Mouse (Mus musculus) MEL (cell line): ENCODE results near the gene 9130019O22Rik. TPM values are rescaled to one million over a fixed set of nuclear protein-coding genes. Genes with fewer than 3 reads are reported as not detected.
A peak's percentile ranks its signal among the peaks of the same experiment; 100 is the strongest.

Experiments used
- DNase-seq: peaks from one replicate; pipeline ENCODE4 v3.0.0; 2011; ENCODE audit warnings: low read depth, low spot score
- H3K27ac ChIP-seq: 2 replicates; pipeline ENCODE4 v1.5.1; 2012; ENCODE audit warnings: low read depth, mild to moderate bottlenecking, control low read depth, low read length, moderate library complexity; ENCODE audit not compliant: control insufficient read depth
- H3K27me3 ChIP-seq, 2 experiments: fragments of 150-350 bp in 1 of 2; sonication (generic) in 1 of 2; 2 replicates each; pipeline ENCODE4 v1.6.1; 2012; ENCODE audit warnings: low read length in 2 of 2, mild to moderate bottlenecking in 2 of 2, improper control_type of control experiment in 1 of 2, moderate library complexity in 1 of 2; ENCODE audit not compliant: insufficient read depth in 2 of 2, control insufficient read depth in 1 of 2
- H3K36me3 ChIP-seq, 2 experiments: 2 replicates each; pipeline ENCODE4 v1.6.1; 2012 to 2014; ENCODE audit warnings: low read length in 2 of 2, improper control_type of control experiment in 1 of 2, inconsistent platforms in 1 of 2, mild to moderate bottlenecking in 1 of 2; ENCODE audit not compliant: insufficient read depth in 2 of 2, control insufficient read depth in 1 of 2
- H3K4me1 ChIP-seq, 2 experiments: fragments of 150-350 bp in 1 of 2; sonication (generic) in 1 of 2; 2 replicates each; pipeline ENCODE4 v1.6.1; 2012; ENCODE audit warnings: low read length in 2 of 2, improper control_type of control experiment in 1 of 2, mild to moderate bottlenecking in 1 of 2; ENCODE audit not compliant: insufficient read depth in 2 of 2, control insufficient read depth in 1 of 2
- H3K4me3 ChIP-seq, 2 experiments: fragments of 150-350 bp in 1 of 2; sonication (generic) in 1 of 2; 2 replicates each; pipeline ENCODE4 v1.5.1; 2012; ENCODE audit warnings: low read depth in 2 of 2, low read length in 2 of 2, mild to moderate bottlenecking in 2 of 2, moderate library complexity in 2 of 2, control low read depth in 1 of 2, improper control_type of control experiment in 1 of 2; ENCODE audit not compliant: control insufficient read depth in 1 of 2, insufficient read depth in 1 of 2
- H3K79me2 ChIP-seq: 2 replicates; pipeline ENCODE4 v1.6.1; 2012; ENCODE audit warnings: mild to moderate bottlenecking, low read length, moderate library complexity; ENCODE audit not compliant: control insufficient read depth, poor library complexity, insufficient read depth
- H3K9ac ChIP-seq: 2 replicates; pipeline ENCODE4 v1.6.1; 2012; ENCODE audit warnings: low read depth, mild to moderate bottlenecking, control low read depth, low read length, moderate library complexity; ENCODE audit not compliant: control insufficient read depth, poor library complexity, severe bottlenecking
- H3K9me3 ChIP-seq: fragments of 150-350 bp; sonication (generic); replicated peaks from 2 replicates; pipeline ENCODE4 v1.6.1; 2012; ENCODE audit warnings: mild to moderate bottlenecking, low read length, improper control_type of control experiment, moderate library complexity; ENCODE audit not compliant: insufficient read depth
- BHLHE40 ChIP-seq: IDR thresholded peaks from 2 replicates; pipeline ENCODE4 v1.6.1; 2012; ENCODE audit warnings: low read depth, mild to moderate bottlenecking, inconsistent platforms, low read length, improper control_type of control experiment, borderline replicate concordance
- CHD2 ChIP-seq: IDR thresholded peaks from 2 replicates; pipeline ENCODE4 v1.6.1; 2011; ENCODE audit warnings: low read length, improper control_type of control experiment
- CTCF ChIP-seq, 3 experiments: IDR thresholded peaks in 2 of 3; conservative IDR thresholded peaks in 1 of 3; 2 replicates each; pipeline ENCODE4 v1.5.1; 2011 to 2012; ENCODE audit warnings: low read length in 3 of 3, low read depth in 2 of 3, mild to moderate bottlenecking in 2 of 3, improper control_type of control experiment in 1 of 3, inconsistent platforms in 1 of 3, mixed read lengths in 1 of 3, moderate library complexity in 1 of 3; ENCODE audit not compliant: control insufficient read depth in 1 of 3, insufficient read depth in 1 of 3, poor library complexity in 1 of 3, severe bottlenecking in 1 of 3
- E2F4 ChIP-seq: IDR thresholded peaks from 2 replicates; pipeline ENCODE4 v1.6.1; 2011; ENCODE audit warnings: low read depth, low read length, improper control_type of control experiment, borderline replicate concordance
- ELF1 ChIP-seq: IDR thresholded peaks from 2 replicates; pipeline ENCODE4 v1.6.1; 2014; ENCODE audit warnings: low read depth, mild to moderate bottlenecking, inconsistent platforms, low read length, improper control_type of control experiment, moderate library complexity
- EP300 ChIP-seq, 2 experiments: IDR thresholded peaks; 2 replicates each; pipeline ENCODE4 v1.6.1; 2011; ENCODE audit warnings: improper control_type of control experiment in 2 of 2, low read length in 2 of 2, low read depth in 1 of 2, mild to moderate bottlenecking in 1 of 2
- ETS1 ChIP-seq: IDR thresholded peaks from 2 replicates; pipeline ENCODE4 v1.6.1; 2012; ENCODE audit warnings: low read depth, mild to moderate bottlenecking, inconsistent platforms, low read length, improper control_type of control experiment, moderate library complexity
- GABPA ChIP-seq: IDR thresholded peaks from 2 replicates; pipeline ENCODE4 v1.6.1; 2012; ENCODE audit warnings: low read depth, mild to moderate bottlenecking, inconsistent platforms, low read length, improper control_type of control experiment, moderate library complexity
- GATA1 ChIP-seq: IDR thresholded peaks from 2 replicates; pipeline ENCODE4 v1.6.1; 2011; ENCODE audit warnings: low read depth, low read length, improper control_type of control experiment
- JUND ChIP-seq: IDR thresholded peaks from 2 replicates; pipeline ENCODE4 v1.6.1; 2011; ENCODE audit warnings: low read depth, mild to moderate bottlenecking, improper control_type of control experiment, low read length
- KAT2A ChIP-seq: conservative IDR thresholded peaks from 2 replicates; pipeline ENCODE4 v1.6.1; 2012; ENCODE audit warnings: low read depth, low read length, improper control_type of control experiment, inconsistent platforms
- MAZ ChIP-seq: IDR thresholded peaks from 2 replicates; pipeline ENCODE4 v1.6.1; 2012; ENCODE audit warnings: low read depth, mild to moderate bottlenecking, inconsistent platforms, low read length, improper control_type of control experiment
- MXI1 ChIP-seq: IDR thresholded peaks from 2 replicates; pipeline ENCODE4 v1.6.1; 2011; ENCODE audit warnings: mild to moderate bottlenecking, low read depth, low read length, improper control_type of control experiment
- MYC ChIP-seq: IDR thresholded peaks from 2 replicates; pipeline ENCODE4 v1.6.1; 2011; ENCODE audit warnings: low read depth, mild to moderate bottlenecking, low read length, improper control_type of control experiment, moderate library complexity
- POLR2A ChIP-seq, 2 experiments: IDR thresholded peaks; 2 replicates each; pipeline ENCODE4 v1.6.1; 2011 to 2012; ENCODE audit warnings: low read length in 2 of 2, mild to moderate bottlenecking in 2 of 2, control low read depth in 1 of 2, improper control_type of control experiment in 1 of 2, low read depth in 1 of 2, moderate library complexity in 1 of 2; ENCODE audit not compliant: control insufficient read depth in 1 of 2, insufficient read depth in 1 of 2, poor library complexity in 1 of 2
- POLR2AphosphoS5 ChIP-seq: IDR thresholded peaks from 2 replicates; pipeline ENCODE4 v1.6.1; 2012; ENCODE audit warnings: low read depth, borderline replicate concordance, mild to moderate bottlenecking, inconsistent platforms, low read length, moderate library complexity, mixed read lengths
- RAD21 ChIP-seq: IDR thresholded peaks from 2 replicates; pipeline ENCODE4 v1.6.1; 2011; ENCODE audit warnings: mild to moderate bottlenecking, low read depth, low read length, improper control_type of control experiment
- RCOR1 ChIP-seq: IDR thresholded peaks from 2 replicates; pipeline ENCODE4 v1.6.1; 2012; ENCODE audit warnings: low read depth, mild to moderate bottlenecking, inconsistent platforms, low read length, improper control_type of control experiment
- SIN3A ChIP-seq: IDR thresholded peaks from 2 replicates; pipeline ENCODE4 v1.6.1; 2012; ENCODE audit warnings: low read length, improper control_type of control experiment, inconsistent platforms
- SMC3 ChIP-seq: IDR thresholded peaks from 2 replicates; pipeline ENCODE4 v1.6.1; 2011; ENCODE audit warnings: low read depth, low read length, improper control_type of control experiment
- TBP ChIP-seq: IDR thresholded peaks from 2 replicates; pipeline ENCODE4 v1.8.0; 2011; ENCODE audit warnings: low read depth, low read length, improper control_type of control experiment
- TCF12 ChIP-seq: IDR thresholded peaks from 2 replicates; pipeline ENCODE4 v1.6.1; 2014; ENCODE audit warnings: low read depth, mild to moderate bottlenecking, inconsistent platforms, low read length, improper control_type of control experiment, moderate library complexity
- UBTF ChIP-seq: IDR thresholded peaks from 2 replicates; pipeline ENCODE4 v1.6.1; 2012; ENCODE audit warnings: low read depth, mild to moderate bottlenecking, inconsistent platforms, low read length, improper control_type of control experiment, moderate library complexity, borderline replicate concordance; ENCODE audit not compliant: insufficient read depth
- USF1 ChIP-seq: IDR thresholded peaks from 2 replicates; pipeline ENCODE4 v1.6.1; 2014; ENCODE audit warnings: low read depth, mild to moderate bottlenecking, inconsistent platforms, low read length, improper control_type of control experiment, moderate library complexity
- ZC3H11A ChIP-seq: IDR thresholded peaks from 2 replicates; pipeline ENCODE4 v1.6.1; 2012; ENCODE audit warnings: low read depth, mild to moderate bottlenecking, inconsistent platforms, low read length, improper control_type of control experiment
- polyA plus RNA-seq, 2 experiments: library from polyadenylated mRNA; stranded (reverse) in 1 of 2; unstranded in 1 of 2; fragments of >175 nt in 1 of 2; fragments of >200 nt in 1 of 2; gene quantifications; 2 replicates each; pipeline versions ENCODE4 v1.2.1 to v1.2.4; 2012; ENCODE audit warnings: low replicate concordance in 2 of 2, low read depth in 1 of 2; ENCODE audit not compliant: insufficient read length in 2 of 2, insufficient read depth in 1 of 2, missing spikeins in 1 of 2
- total RNA-seq: library from RNA; depleted of rRNA; stranded (reverse); fragments of 300-350 nt; gene quantifications from 2 replicates; pipeline ENCODE4 v1.2.3, GENCODE M21; 2012

9130019O22Rik gene
- total and polyA plus RNA-seq, 3 experiments: 1.5 to 2.1 TPM; not detected in 1

GRCm38 (mm10) chr7:127426354-127426753 is 39.4 kb upstream of the 9130019O22Rik start:
- peak; percentile 91 for TF ChIP-seq RCOR1
- peak; percentile 79 to 87 for TF ChIP-seq EP300 (IDR thresholded peaks at IDR 0.05; ENCODE audit: low read depth in 1 of 2, low read length in 2 of 2)
- TF ChIP-seq MXI1: peak; percentile 46; the same call in 1 of the 2 replicates
- TF ChIP-seq SIN3A: peak; percentile 62
- peak; percentile 92 for TF ChIP-seq GATA1
- peak; percentile 89; the same call in 1 of the 2 replicates for TF ChIP-seq TCF12
- no peak for TF ChIP-seq TBP
- TF ChIP-seq RAD21: no peak
- peak; percentile 59; the same call in 1 of the 2 replicates for TF ChIP-seq ELF1
- peak; percentile 84 for TF ChIP-seq ETS1
- Histone ChIP-seq H3K9me3 (no peaks in the 10 kb centered on the region), H3K4me1 (peaks cover 3 to 28% of the 10 kb centered on the region in 2 experiments; a peak in 3 of 4 replicates), H3K79me2 (peaks cover 2% of the 10 kb centered on the region; the same call in 1 of the 2 replicates), H3K27ac (peak overlapping the region; percentile 75), H3K9ac (no peak overlapping the region), H3K4me3 (no peak overlapping the region), H3K27me3 (no peaks in the 10 kb centered on the region), H3K36me3 (peaks cover 0 to 21% of the 10 kb centered on the region in 2 experiments; a peak in 2 of 4 replicates)
- DNase-seq: peak; percentile 74

- H3K79me2 ChIP-seq: peaks cover 4% of the 10 kb centered on the region; the same call in 1 of the 2 replicates
- peak; percentile 37 for DNase-seq
- TF ChIP-seq SMC3 (no peak), MXI1 (no peak), USF1 (no peak), SIN3A (0 out of 2 replicates have a peak, but pooled peaks have one; percentile 27), JUND (no peak), ELF1 (no peak), BHLHE40 (no peak)
Measured at GRCm38 (mm10) chr7:127425911-127426310, 38.9 kb upstream of the 9130019O22Rik start.

GRCm38 (mm10) chr7:127425291-127425690 is 38.3 kb upstream of the 9130019O22Rik start:
- Histone ChIP-seq H3K9me3 (no peaks in the 10 kb centered on the region), H3K4me3 (no peak overlapping the region), H3K27me3 (no peaks in the 10 kb centered on the region), H3K79me2 (peaks cover 4% of the 10 kb centered on the region; the same call in 1 of the 2 replicates), H3K36me3 (peaks cover 0 to 25% of the 10 kb centered on the region in 2 experiments; a peak in 2 of 4 replicates), H3K4me1 (peaks cover 7 to 28% of the 10 kb centered on the region in 2 experiments), H3K27ac (no peak overlapping the region), H3K9ac (no peak overlapping the region)
- no peak for DNase-seq
- TF ChIP-seq POLR2A (IDR thresholded peaks at IDR 0.05; ENCODE audit: control insufficient read depth in 1 of 2, insufficient read depth in 1 of 2, low read depth in 1 of 2, low read length in 2 of 2, poor library complexity in 1 of 2) (no peak), KAT2A (no peak), RCOR1 (no peak), MAZ (no peak), ZC3H11A (no peak), E2F4 (no peak), SIN3A (no peak), ETS1 (no peak), POLR2AphosphoS5 (no peak), CTCF (IDR thresholded peaks at IDR 0.05 in 2 of 3, conservative IDR thresholded peaks at IDR 0.05 in 1 of 3; ENCODE audit: control insufficient read depth in 1 of 3, insufficient read depth in 1 of 3, low read depth in 2 of 3, low read length in 3 of 3, poor library complexity in 1 of 3, severe bottlenecking in 1 of 3) (no peak), UBTF (no peak), MYC (no peak), GABPA (no peak), RAD21 (no peak), CHD2 (no peak)

More at GRCm38 (mm10) chr7:127425911-127426310, 38.9 kb upstream of the 9130019O22Rik start:
- H3K27me3 ChIP-seq: no peaks in the 10 kb centered on the region
- peaks cover 6 to 28% of the 10 kb centered on the region in 2 experiments for H3K4me1 ChIP-seq
- H3K9ac ChIP-seq: no peak overlapping the region
- H3K27ac ChIP-seq: peak overlapping the region; percentile 75
- H3K4me3 ChIP-seq: no peak overlapping the region
- no peaks in the 10 kb centered on the region for H3K9me3 ChIP-seq
- H3K36me3 ChIP-seq: peaks cover 0 to 24% of the 10 kb centered on the region in 2 experiments; a peak in 2 of 4 replicates
